Mouse (Mus musculus) C2C12 (cell line): ENCODE results near the gene Igfn1. TPM values are rescaled to one million over a fixed set of nuclear protein-coding genes. Genes with fewer than 3 reads are reported as not detected.

ENCODE experiments used
- H3K27me3 ChIP-seq: one replicate; pipeline ENCODE4 v1.6.1; 2011; ENCODE audit not compliant: control insufficient read depth, insufficient read depth, insufficient read length
- H3K36me3 ChIP-seq: one replicate; pipeline ENCODE4 v1.6.1; 2011; ENCODE audit not compliant: control insufficient read depth, insufficient read depth
- H3K4me3 ChIP-seq: one replicate; pipeline ENCODE4 v1.5.1; 2011; ENCODE audit warnings: mild to moderate bottlenecking, control low read depth; ENCODE audit not compliant: poor library complexity, insufficient read depth, severe bottlenecking
- H3K79me2 ChIP-seq: one replicate; pipeline ENCODE4 v1.6.1; 2011; ENCODE audit not compliant: control insufficient read depth, insufficient read depth
- H3K79me3 ChIP-seq: one replicate; pipeline ENCODE4 v1.6.1; 2011; ENCODE audit warnings: low read depth, control low read depth
- H3ac ChIP-seq: one replicate; pipeline ENCODE3; 2011; ENCODE audit warnings: low read depth; ENCODE audit not compliant: control insufficient read depth, insufficient read length
- CEBPB ChIP-seq: IDR thresholded peaks from one replicate; pipeline ENCODE4 v1.6.1; 2011; ENCODE audit warnings: low read depth, mild to moderate bottlenecking, control low read depth, moderate library complexity
- CTCF ChIP-seq: IDR thresholded peaks from one replicate; pipeline ENCODE4 v1.5.1; 2011; ENCODE audit not compliant: control insufficient read depth, insufficient read depth, insufficient read length
- FOSL1 ChIP-seq: IDR thresholded peaks from one replicate; pipeline ENCODE4 v1.8.0; 2011; ENCODE audit warnings: mild to moderate bottlenecking, low read length; ENCODE audit not compliant: poor library complexity, insufficient read depth, severe bottlenecking
- MAX ChIP-seq: IDR thresholded peaks from one replicate; pipeline ENCODE4 v1.6.1; 2011; ENCODE audit warnings: mild to moderate bottlenecking, control low read depth
- MYOD1 ChIP-seq: IDR thresholded peaks from one replicate; pipeline ENCODE4 v1.6.1; 2011; ENCODE audit warnings: low read depth; ENCODE audit not compliant: control insufficient read depth, insufficient read length
- MYOG ChIP-seq: IDR thresholded peaks from one replicate; pipeline ENCODE4 v1.6.1; 2011; ENCODE audit not compliant: control insufficient read depth, insufficient read length; ENCODE audit errors: extremely low read depth
- USF1 ChIP-seq: IDR thresholded peaks from one replicate; pipeline ENCODE4 v1.6.1; 2011; ENCODE audit warnings: low read depth, mild to moderate bottlenecking, control low read depth, moderate library complexity
- polyA plus RNA-seq: library from polyadenylated mRNA; unstranded; fragments of >200 nt; fragmentation: generic; extraction: Trizol; gene quantifications from one replicate; pipeline ENCODE4 v1.2.1, GENCODE M21; 2012; ENCODE audit warnings: missing spikeins

Gene Igfn1
- polyA plus RNA-seq, 1 experiment = 0.06 TPM

GRCm38 (mm10) chr1:135941259-135942006, 64.7 kb downstream of the Igfn1 start:
- Histone ChIP-seq H3ac (no peak overlapping the region), H3K79me2 (no peaks in the 10 kb centered on the region), H3K27me3 (no peaks in the 10 kb centered on the region), H3K4me3 (no peak overlapping the region), H3K79me3 (no peaks in the 10 kb centered on the region), H3K36me3 (no peaks in the 10 kb centered on the region)
- TF ChIP-seq MYOG (no peak), USF1 (no peak)

GRCm38 (mm10) chr1:135936091-135936490, 70.1 kb downstream of the Igfn1 start:
- no peaks in the 10 kb centered on the region for H3K36me3 ChIP-seq
- H3K79me3 ChIP-seq = no peaks in the 10 kb centered on the region
- no peak for TF ChIP-seq CEBPB
- no peak for TF ChIP-seq MYOG
- TF ChIP-seq MAX = no peak
- no peak for TF ChIP-seq FOSL1
- TF ChIP-seq MYOD1 = no peak
- no peak for TF ChIP-seq CTCF
- TF ChIP-seq USF1 = no peak
- H3K4me3 ChIP-seq = no peak overlapping the region
- H3K27me3 ChIP-seq = no peaks in the 10 kb centered on the region
- H3ac ChIP-seq = no peak overlapping the region
- no peaks in the 10 kb centered on the region for H3K79me2 ChIP-seq

- Histone ChIP-seq H3ac (no peak overlapping the region), H3K27me3 (no peaks in the 10 kb centered on the region), H3K4me3 (no peak overlapping the region), H3K36me3 (no peaks in the 10 kb centered on the region), H3K79me3 (no peaks in the 10 kb centered on the region), H3K79me2 (no peaks in the 10 kb centered on the region)
- TF ChIP-seq CTCF = no peak
- TF ChIP-seq MYOG = no peak
- TF ChIP-seq MAX = peak; percentile 84
- peak; percentile 73 for TF ChIP-seq MYOD1
- TF ChIP-seq USF1 = no peak
- TF ChIP-seq CEBPB = peak; percentile 94
- TF ChIP-seq FOSL1 = no peak
Measured at GRCm38 (mm10) chr1:135933704-135934293, 72.3 kb downstream of the Igfn1 start.

DNA sequence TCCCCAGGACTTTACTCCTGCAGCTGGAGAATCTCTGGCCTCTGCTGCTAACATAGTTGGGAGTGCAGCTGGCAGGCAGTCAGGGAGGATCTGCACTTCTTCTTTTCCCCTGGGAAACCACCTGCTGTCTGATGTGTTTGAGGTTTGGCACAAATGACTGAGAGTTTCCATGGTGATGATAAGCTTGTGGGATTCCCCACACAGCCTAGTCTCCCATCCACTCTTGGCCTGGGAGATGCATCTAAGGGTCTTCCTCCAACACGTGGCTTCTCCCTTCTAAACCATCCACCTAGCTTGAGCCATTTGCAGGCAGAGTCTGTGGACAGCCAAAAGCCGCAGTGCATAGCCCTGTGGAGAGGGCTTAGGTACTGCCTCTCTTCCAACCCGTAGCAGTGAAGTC, 76.3 kb downstream of the Igfn1 start:
- no peak overlapping the region for H3ac ChIP-seq
- H3K4me3 ChIP-seq = no peak overlapping the region
- TF ChIP-seq MYOD1 = peak; percentile 82
- no peak for TF ChIP-seq CEBPB
- peak; percentile 13 for TF ChIP-seq USF1
- H3K79me2 ChIP-seq = no peaks in the 10 kb centered on the region
- no peaks in the 10 kb centered on the region for H3K79me3 ChIP-seq
- H3K36me3 ChIP-seq = no peaks in the 10 kb centered on the region
- H3K27me3 ChIP-seq = no peaks in the 10 kb centered on the region

DNA sequence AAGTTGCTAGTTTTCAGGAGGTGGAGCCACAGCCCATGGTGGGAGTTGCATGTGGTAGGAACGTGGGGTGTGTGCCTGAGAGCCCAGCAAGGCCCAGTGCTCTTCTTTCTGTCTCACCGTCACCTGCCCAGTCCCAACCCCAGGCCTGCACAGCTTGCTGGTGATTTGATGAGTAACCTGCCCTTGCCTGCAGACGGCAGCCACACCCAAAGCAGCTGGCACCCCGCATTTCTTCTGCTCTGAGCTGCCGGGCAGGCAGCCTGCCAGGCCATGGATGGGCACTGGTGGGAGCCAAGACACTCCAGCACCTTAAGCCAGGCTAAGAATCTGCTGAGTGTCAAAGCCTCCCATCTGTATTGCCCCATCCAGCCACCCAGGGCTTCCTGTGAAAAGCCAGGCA, 80.3 kb downstream of the Igfn1 start:
- H3K27me3 ChIP-seq = peaks cover 3% of the 10 kb centered on the region

DNA sequence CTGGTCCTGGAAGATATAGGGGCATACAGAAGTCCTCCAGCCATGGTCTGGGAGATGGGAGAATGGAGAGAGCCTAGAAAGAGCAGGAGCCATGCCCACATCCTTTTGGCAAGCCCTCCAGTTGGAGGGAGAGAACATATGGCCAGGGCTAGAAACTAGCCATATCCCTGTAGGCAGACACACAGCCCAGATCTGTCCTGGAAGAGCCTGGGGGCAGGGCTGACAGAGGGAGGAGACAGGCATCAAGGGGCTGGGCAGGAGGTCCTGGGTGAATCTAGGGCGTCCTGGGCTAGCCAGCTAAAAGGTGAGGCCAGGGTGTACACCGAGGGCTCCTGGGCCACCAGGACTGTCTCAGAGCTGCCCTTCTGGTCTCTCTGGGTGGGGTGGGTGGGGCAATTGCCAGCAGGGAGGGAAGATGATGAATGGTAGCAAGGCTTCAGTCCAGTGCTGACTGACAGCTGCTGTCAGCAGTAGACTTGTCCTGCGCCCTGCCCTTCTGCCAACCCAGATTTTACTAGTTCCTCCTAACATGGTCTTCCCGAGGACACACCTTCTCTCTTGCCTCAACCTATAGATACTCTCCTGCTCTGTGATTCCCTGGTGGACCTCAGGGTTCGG, 81.7 kb downstream of the Igfn1 start:
- peaks cover 3% of the 10 kb centered on the region for H3K27me3 ChIP-seq
- H3K36me3 ChIP-seq = no peaks in the 10 kb centered on the region
- H3K79me2 ChIP-seq = no peaks in the 10 kb centered on the region
- TF ChIP-seq FOSL1 = no peak
- no peak for TF ChIP-seq MAX
- TF ChIP-seq MYOG = no peak
- no peak for TF ChIP-seq USF1
- TF ChIP-seq CEBPB = no peak
- no peak for TF ChIP-seq MYOD1
- no peak for TF ChIP-seq CTCF
- no peak overlapping the region for H3K4me3 ChIP-seq
- H3K79me3 ChIP-seq = no peaks in the 10 kb centered on the region
- no peak overlapping the region for H3ac ChIP-seq

More for the DNA sequence above, 80.3 kb downstream of the Igfn1 start:
- peak; percentile 55 for TF ChIP-seq MYOD1
- no peak for TF ChIP-seq MYOG
- no peak for TF ChIP-seq MAX
- Histone ChIP-seq H3K79me3 (no peaks in the 10 kb centered on the region), H3K4me3 (no peak overlapping the region), H3K36me3 (no peaks in the 10 kb centered on the region), H3K79me2 (no peaks in the 10 kb centered on the region), H3ac (no peak overlapping the region)
